Mouse (Mus musculus) urinary bladder, postnatal 14 days (tissue): ENCODE data around the gene Bicd2.

Experiments used
- DNase-seq: peaks from one replicate; pipeline ENCODE4 v3.0.0; 2021; ENCODE audit warnings: low spot score

Gene Bicd2

GRCm38 (mm10) chr13:49341012-49341830 lies at the start of gene Bicd2:
Gene Bicd2, plus strand, starts transcription at chr13:49341585.
- peak; percentile 95 for DNase-seq

- no peak for DNase-seq
These were observed 49.4 kb upstream of the Bicd2 start for GRCm38 (mm10) chr13:49291949-49292348.

- DNase-seq, result no peak
These were observed 47.3 kb upstream of the Bicd2 start for GRCm38 (mm10) chr13:49294108-49294507.

GRCm38 (mm10) chr13:49296270-49296669 lies 45.1 kb upstream of the Bicd2 start:
- DNase-seq, result no peak

- peak; percentile 48 for DNase-seq
These were observed 42.6 kb upstream of the Bicd2 start for GRCm38 (mm10) chr13:49298514-49299381.

GRCm38 (mm10) chr13:49300771-49301170 lies 40.6 kb upstream of the Bicd2 start:
- DNase-seq, result no peak

- peak; percentile 29 for DNase-seq
These were observed 34.5 kb upstream of the Bicd2 start for GRCm38 (mm10) chr13:49306771-49307310.

- peak; percentile 61 for DNase-seq
These were observed 33.9 kb upstream of the Bicd2 start for GRCm38 (mm10) chr13:49307311-49307969.

- no peak for DNase-seq
These were observed 33.2 kb upstream of the Bicd2 start for GRCm38 (mm10) chr13:49308206-49308605.

GRCm38 (mm10) chr13:49308861-49309403 lies 32.5 kb upstream of the Bicd2 start:
- no peak for DNase-seq

GRCm38 (mm10) chr13:49309501-49309900 lies 31.9 kb upstream of the Bicd2 start:
- no peak for DNase-seq

- no peak for DNase-seq
These were observed 29.7 kb upstream of the Bicd2 start for GRCm38 (mm10) chr13:49311642-49312041.

GRCm38 (mm10) chr13:49316386-49317162 lies 24.8 kb upstream of the Bicd2 start:
- no peak for DNase-seq

GRCm38 (mm10) chr13:49317508-49317907 lies 23.9 kb upstream of the Bicd2 start:
- no peak for DNase-seq

- DNase-seq, result no peak
These were observed 23.5 kb upstream of the Bicd2 start for GRCm38 (mm10) chr13:49317914-49318313.

- DNase-seq, result no peak
These were observed 21.3 kb upstream of the Bicd2 start, which contains the start of gene Fgd3 for GRCm38 (mm10) chr13:49320040-49320439. Gene Fgd3, minus strand, starts transcription at chr13:49320311.

GRCm38 (mm10) chr13:49320514-49320913 lies 20.9 kb upstream of the Bicd2 start:
- DNase-seq, result no peak

GRCm38 (mm10) chr13:49321452-49321851 lies 19.9 kb upstream of the Bicd2 start:
- no peak for DNase-seq

GRCm38 (mm10) chr13:49322169-49322568 lies 19.2 kb upstream of the Bicd2 start:
- no peak for DNase-seq

- DNase-seq, result no peak
These were observed 18.6 kb upstream of the Bicd2 start for GRCm38 (mm10) chr13:49322739-49323138.

GRCm38 (mm10) chr13:49324871-49325270 lies 16.5 kb upstream of the Bicd2 start:
- DNase-seq, result no peak
